Mouse (Mus musculus) thymus, adult 2 months (tissue): ENCODE results near the gene Spire2.

Experiments
- CTCF ChIP-seq: fragments of 200-500 bp; IDR thresholded peaks from 2 replicates; pipeline ENCODE4 v1.5.1; 2012; ENCODE audit warnings: mild to moderate bottlenecking, control low read depth, low read length, moderate library complexity, borderline replicate concordance; ENCODE audit not compliant: control insufficient read depth, poor library complexity, insufficient read depth; ENCODE audit errors: extremely low read depth
- POLR2A ChIP-seq: fragments of 200-500 bp; IDR thresholded peaks from 2 replicates; pipeline ENCODE4 v1.6.1; 2012; ENCODE audit warnings: mild to moderate bottlenecking, low read length, control low read depth, moderate library complexity; ENCODE audit not compliant: control insufficient read depth, poor library complexity, insufficient read depth; ENCODE audit errors: extremely low read depth

DNA sequence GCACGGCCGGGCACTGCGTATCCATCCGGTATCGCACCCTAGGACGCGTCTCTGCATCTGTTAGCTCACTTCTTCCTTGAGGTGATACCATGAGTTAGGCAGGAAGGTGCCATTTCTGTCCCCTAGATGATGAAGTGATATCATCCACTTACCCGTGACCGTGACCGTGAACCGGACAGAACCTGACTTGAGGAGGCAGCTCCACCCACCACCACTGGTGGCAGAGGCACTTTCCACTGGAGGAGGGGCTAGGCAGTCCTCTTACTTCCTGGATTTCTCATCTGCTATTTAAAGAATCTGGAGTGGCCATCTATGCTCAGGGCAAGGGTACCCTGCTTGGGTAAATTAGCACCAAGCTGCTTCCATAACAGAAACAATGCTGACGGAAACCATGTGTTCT, 10.9 kb downstream of the Spire2 start:
- TF ChIP-seq CTCF (no peak), POLR2A (no peak)
